In the genomic region with DNA sequence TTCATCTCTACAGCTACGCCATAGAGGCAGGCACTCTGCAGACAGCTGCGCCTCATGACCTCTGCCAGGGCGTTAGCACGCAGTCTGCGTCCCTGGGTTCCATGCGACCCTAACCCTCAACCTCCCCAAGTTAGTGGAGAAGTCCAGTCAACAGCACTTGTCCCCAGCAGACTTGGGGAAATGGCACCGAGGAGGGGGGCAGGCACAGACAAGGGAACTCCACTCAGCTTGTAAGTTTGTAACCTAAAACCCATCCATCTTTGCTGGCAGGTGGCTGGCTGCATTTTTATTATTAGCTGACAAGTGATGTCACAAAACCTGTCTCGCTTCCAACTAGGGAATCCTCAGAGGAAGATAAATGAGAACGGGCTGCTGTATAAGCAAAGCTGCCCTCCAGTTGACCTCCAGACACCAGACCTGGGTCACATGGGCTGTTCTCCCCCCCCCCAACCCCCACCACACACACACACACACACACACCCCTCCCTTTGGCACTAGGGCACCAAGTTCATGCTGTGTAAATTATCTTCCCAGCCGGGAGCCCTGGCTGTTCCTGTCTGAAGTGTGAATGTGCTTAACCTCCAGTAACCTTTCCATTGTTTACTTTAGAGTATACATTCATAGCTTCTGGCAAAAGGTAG, we compare ENCODE assay signal across 8 mouse cellular contexts.
DNase-seq lines count a peak whose midpoint lies in the region; ATAC-seq and TF ChIP-seq lines count a peak whose summit lies in the region.

No protein-coding gene starts in this region.

- no peaks in the 10 kb centered on the region for H3K27me3 ChIP-seq in lung, embryonic 16.5 days (ENCODE audit: control insufficient read depth, insufficient read depth, low read depth, low read length)
- H3K27me3 ChIP-seq in stomach, postnatal 0 days (ENCODE audit: control insufficient read depth, insufficient read depth, low read length) = no peaks in the 10 kb centered on the region

- no peak overlapping the region for H3K9ac ChIP-seq in ES-E14 (ENCODE audit: insufficient read depth, low read depth, low read length, poor library complexity, severe bottlenecking)
- no peak overlapping the region for H3K9ac ChIP-seq in lung, embryonic 16.5 days (ENCODE audit: low read length)
- H3K9ac ChIP-seq in stomach, postnatal 0 days (ENCODE audit: low read length) = no peak overlapping the region

- H3K9me3 ChIP-seq in ES-E14 (ENCODE audit: control insufficient read depth, insufficient read depth, low read depth, low read length) = no peaks in the 10 kb centered on the region
- no peaks in the 10 kb centered on the region for H3K9me3 ChIP-seq in lung, embryonic 16.5 days (ENCODE audit: control insufficient read depth, low read length)
- no peaks in the 10 kb centered on the region for H3K9me3 ChIP-seq in stomach, postnatal 0 days (ENCODE audit: control insufficient read depth, low read length)

- no peak for TF ChIP-seq EP300 in stomach, postnatal 0 days (optimal IDR thresholded peaks at IDR 0.05)

- H3K27ac ChIP-seq in ES-E14 (ENCODE audit: insufficient read depth, low read depth, low read length, poor library complexity, severe bottlenecking) = no peak overlapping the region
- H3K27ac ChIP-seq in lung, embryonic 16.5 days (ENCODE audit: low read length) = peak overlapping the region; percentile 37; the same call in 1 of the 2 replicates
- peak overlapping the region; percentile 50; the same call in 1 of the 2 replicates for H3K27ac ChIP-seq in stomach, postnatal 0 days (replicated peaks)

- no peak for TF ChIP-seq CTCF in stomach, postnatal 0 days (IDR thresholded peaks at IDR 0.05; ENCODE audit: low read depth)

- peaks cover 16% of the 10 kb centered on the region; the same call in 1 of the 2 replicates for H3K36me3 ChIP-seq in ES-E14 (ENCODE audit: control insufficient read depth, insufficient read depth, low read length, poor library complexity, severe bottlenecking)
- H3K36me3 ChIP-seq in lung, embryonic 16.5 days (ENCODE audit: control insufficient read depth, insufficient read depth, low read length) = peaks cover 34% of the 10 kb centered on the region
- peaks cover 23% of the 10 kb centered on the region for H3K36me3 ChIP-seq in stomach, postnatal 0 days (ENCODE audit: control insufficient read depth, insufficient read depth, low read length)

- in situ Hi-C loops in ES-E14 (cut with MboI; ENCODE audit: low sequenced_read_pairs in 2 of 2, unreplicated experiment in 2 of 2) = no loop called here

- H3K4me3 ChIP-seq in ES-E14 (ENCODE audit: insufficient read depth in 1 of 2, low read depth in 1 of 2, low read length in 2 of 2, poor library complexity in 1 of 2, severe bottlenecking in 1 of 2) = no peak overlapping the region
- no peak overlapping the region for H3K4me3 ChIP-seq in lung, embryonic 16.5 days (ENCODE audit: low read length)
- no peak overlapping the region for H3K4me3 ChIP-seq in stomach, postnatal 0 days (ENCODE audit: low read depth, low read length)

- peaks cover 1 to 15% of the 10 kb centered on the region in 2 experiments; a peak in 2 of 4 replicates for H3K4me1 ChIP-seq in ES-E14 (ENCODE audit: control insufficient read depth in 2 of 2, insufficient read depth in 2 of 2, low read length in 2 of 2, poor library complexity in 1 of 2)
- H3K4me1 ChIP-seq in lung, embryonic 16.5 days (replicated peaks; ENCODE audit: control insufficient read depth, insufficient read depth, low read length) = peaks cover 22% of the 10 kb centered on the region
- H3K4me1 ChIP-seq in stomach, postnatal 0 days (replicated peaks; ENCODE audit: control insufficient read depth, insufficient read depth) = 0 out of 2 replicates have a peak, but pooled peaks cover 7% of the 10 kb centered on the region

- DNase-seq in ES-E14 (ENCODE audit: low read depth, low spot score) = peak; percentile 70
- peak; percentile 34 to 48 for DNase-seq in cerebellum, postnatal 25 days
- DNase-seq in gonadal fat pad, adult 2 months (ENCODE audit: low read depth) = peak; percentile 59
- DNase-seq in kidney, adult 18-20 months = peak; percentile 44
- peak; percentile 80 for DNase-seq in stomach, postnatal 0 days (ENCODE audit: low spot score)
- no peak for DNase-seq in spleen, adult 18-20 months
- DNase-seq in left cerebral cortex, adult 9 months (ENCODE audit: low spot score in 2 of 2) = no peak

- H3K4me2 ChIP-seq in lung, embryonic 16.5 days (ENCODE audit: low read depth, low read length) = no peak overlapping the region
- H3K4me2 ChIP-seq in stomach, postnatal 0 days (replicated peaks; ENCODE audit: low read depth) = no peak overlapping the region

- peak; percentile 77 for ATAC-seq in lung, embryonic 16.5 days (ENCODE audit: low read depth)
- peak; percentile 87 for ATAC-seq in stomach, postnatal 0 days (ENCODE audit: low FRiP score, low TSS enrichment)

- WGBS in lung, embryonic 16.5 days = 16% methylated on average over 10 of the region's 10 CpGs
- WGBS in stomach, postnatal 0 days = 16% methylated on average over 10 of the region's 10 CpGs

TF ChIP-seq in ES-E14, 5 proteins besides CTCF, POLR2A, EP300 and RAD21:
- TF ChIP-seq ZC3H11A (IDR thresholded peaks at IDR 0.05; ENCODE audit: borderline replicate concordance, low read depth, low read length) (no peak), MAFK (IDR thresholded peaks at IDR 0.05; ENCODE audit: insufficient read depth, low read depth, low read length) (no peak), ZNF384 (IDR thresholded peaks at IDR 0.05; ENCODE audit: low read depth, low read length) (no peak), CHD2 (IDR thresholded peaks at IDR 0.05; ENCODE audit: low read depth, low read length) (no peak), HCFC1 (IDR thresholded peaks at IDR 0.05; ENCODE audit: borderline replicate concordance, insufficient read depth, low read length) (no peak)

Comparison
In these comparisons a context has a peak if more than half of its experiments do, and no peak if none do; other contexts are left out.
1. DNase-seq: peak in ES-E14 (single experiment), cerebellum, postnatal 25 days (2 of 2), gonadal fat pad, adult 2 months (single experiment), kidney, adult 18-20 months (single experiment) and stomach, postnatal 0 days (single experiment); none in spleen, adult 18-20 months (0 of 2) and left cerebral cortex, adult 9 months (0 of 2).